Mouse (Mus musculus) cortical plate, adult 2 months (tissue): ENCODE data around the gene Tmprss13. TPM values are rescaled to one million over a fixed set of nuclear protein-coding genes. Genes with fewer than 3 reads are reported as not detected.

Source experiments
- H3K27ac ChIP-seq: fragments of 200-500 bp; 2 replicates; pipeline ENCODE4 v1.5.1; 2012; ENCODE audit warnings: low read length, control low read depth, inconsistent platforms; ENCODE audit not compliant: insufficient read depth
- H3K4me1 ChIP-seq: fragments of 200-500 bp; 2 replicates; pipeline ENCODE4 v1.6.1; 2011; ENCODE audit warnings: low read length; ENCODE audit not compliant: control insufficient read depth, insufficient read depth
- H3K4me3 ChIP-seq: fragments of 200-500 bp; 2 replicates; pipeline ENCODE4 v1.5.1; 2011; ENCODE audit warnings: mild to moderate bottlenecking, low read length, control low read depth; ENCODE audit not compliant: insufficient read depth
- CTCF ChIP-seq: fragments of 200-500 bp; IDR thresholded peaks from 2 replicates; pipeline ENCODE4 v1.5.1; 2011; ENCODE audit warnings: mild to moderate bottlenecking, control low read depth, low read length; ENCODE audit not compliant: insufficient read depth; ENCODE audit errors: extremely low read depth
- POLR2A ChIP-seq: fragments of 200-500 bp; IDR thresholded peaks from 2 replicates; pipeline ENCODE4 v1.6.1; 2011; ENCODE audit warnings: mild to moderate bottlenecking, low read length, control low read depth; ENCODE audit not compliant: insufficient read depth; ENCODE audit errors: extremely low read depth
- polyA plus RNA-seq: library from polyadenylated mRNA; depleted of rRNA; stranded (reverse); fragments of >200 nt; gene quantifications from 2 replicates; pipeline ENCODE4 v1.2.3, GENCODE M21; 2012

The Tmprss13 gene
- polyA plus RNA-seq, 1 experiment: not detected

GRCm38 (mm10) chr9:45374988-45375502, 56.1 kb downstream of the Tmprss13 start:
- Histone ChIP-seq H3K4me1 (peaks cover 3% of the 10 kb centered on the region), H3K27ac (no peak overlapping the region), H3K4me3 (no peak overlapping the region)
- TF ChIP-seq CTCF (no peak), POLR2A (no peak)

- no peak for TF ChIP-seq CTCF
- TF ChIP-seq POLR2A: no peak
- H3K4me1 ChIP-seq: peaks cover 3% of the 10 kb centered on the region
These were observed 57.5 kb downstream of the Tmprss13 start for GRCm38 (mm10) chr9:45376427-45376826.

GRCm38 (mm10) chr9:45376883-45377282, 58.0 kb downstream of the Tmprss13 start:
- Histone ChIP-seq H3K4me1 (no peaks in the 10 kb centered on the region; the same call in 1 of the 2 replicates), H3K4me3 (no peak overlapping the region), H3K27ac (no peak overlapping the region)
- TF ChIP-seq POLR2A (no peak), CTCF (no peak)

More at GRCm38 (mm10) chr9:45376427-45376826, 57.5 kb downstream of the Tmprss13 start:
- no peak overlapping the region for H3K4me3 ChIP-seq
- no peak overlapping the region for H3K27ac ChIP-seq

GRCm38 (mm10) chr9:45380411-45381251, 61.7 kb downstream of the Tmprss13 start:
- Histone ChIP-seq H3K4me1 (no peaks in the 10 kb centered on the region; the same call in none of the 2 replicates), H3K27ac (no peak overlapping the region), H3K4me3 (no peak overlapping the region)
- TF ChIP-seq CTCF (no peak), POLR2A (no peak)

- no peaks in the 10 kb centered on the region; the same call in 1 of the 2 replicates for H3K4me1 ChIP-seq
- TF ChIP-seq POLR2A (no peak), CTCF (no peak)
- no peak overlapping the region for H3K4me3 ChIP-seq
- H3K27ac ChIP-seq: no peak overlapping the region
These were observed 63.4 kb downstream of the Tmprss13 start for GRCm38 (mm10) chr9:45382336-45382735.

GRCm38 (mm10) chr9:45382834-45383233, 63.9 kb downstream of the Tmprss13 start:
- Histone ChIP-seq H3K4me1 (no peaks in the 10 kb centered on the region; the same call in 1 of the 2 replicates), H3K4me3 (no peak overlapping the region), H3K27ac (no peak overlapping the region)
- TF ChIP-seq CTCF (no peak), POLR2A (no peak)

- Histone ChIP-seq H3K4me1 (no peaks in the 10 kb centered on the region; the same call in 1 of the 2 replicates), H3K27ac (no peak overlapping the region), H3K4me3 (no peak overlapping the region)
- TF ChIP-seq POLR2A (no peak), CTCF (no peak)
These were observed 65.0 kb downstream of the Tmprss13 start for GRCm38 (mm10) chr9:45383883-45384282.

GRCm38 (mm10) chr9:45386698-45387097, 67.8 kb downstream of the Tmprss13 start:
- H3K4me1 ChIP-seq: no peaks in the 10 kb centered on the region; the same call in 1 of the 2 replicates
- H3K4me3 ChIP-seq: no peak overlapping the region
- no peak for TF ChIP-seq CTCF
- TF ChIP-seq POLR2A: no peak
- no peak overlapping the region for H3K27ac ChIP-seq

- Histone ChIP-seq H3K4me1 (no peaks in the 10 kb centered on the region; the same call in 1 of the 2 replicates), H3K27ac (no peak overlapping the region), H3K4me3 (no peak overlapping the region)
- TF ChIP-seq POLR2A (no peak), CTCF (peak; percentile 99)
These were observed 69.6 kb downstream of the Tmprss13 start for GRCm38 (mm10) chr9:45388385-45388994.

- no peaks in the 10 kb centered on the region for H3K4me1 ChIP-seq
- no peak overlapping the region for H3K27ac ChIP-seq
- H3K4me3 ChIP-seq: no peak overlapping the region
- TF ChIP-seq POLR2A (no peak), CTCF (no peak)
These were observed 70.7 kb downstream of the Tmprss13 start for GRCm38 (mm10) chr9:45389596-45389995.
